Mouse (Mus musculus): ENCODE results near the gene Rpp25l. TPM values are rescaled to one million over a fixed set of nuclear protein-coding genes. Genes with fewer than 3 reads are reported as not detected.

The Rpp25l gene
- polyA plus RNA-seq, 1 experiment from 2014 or later = 47.4 TPM

DNA sequence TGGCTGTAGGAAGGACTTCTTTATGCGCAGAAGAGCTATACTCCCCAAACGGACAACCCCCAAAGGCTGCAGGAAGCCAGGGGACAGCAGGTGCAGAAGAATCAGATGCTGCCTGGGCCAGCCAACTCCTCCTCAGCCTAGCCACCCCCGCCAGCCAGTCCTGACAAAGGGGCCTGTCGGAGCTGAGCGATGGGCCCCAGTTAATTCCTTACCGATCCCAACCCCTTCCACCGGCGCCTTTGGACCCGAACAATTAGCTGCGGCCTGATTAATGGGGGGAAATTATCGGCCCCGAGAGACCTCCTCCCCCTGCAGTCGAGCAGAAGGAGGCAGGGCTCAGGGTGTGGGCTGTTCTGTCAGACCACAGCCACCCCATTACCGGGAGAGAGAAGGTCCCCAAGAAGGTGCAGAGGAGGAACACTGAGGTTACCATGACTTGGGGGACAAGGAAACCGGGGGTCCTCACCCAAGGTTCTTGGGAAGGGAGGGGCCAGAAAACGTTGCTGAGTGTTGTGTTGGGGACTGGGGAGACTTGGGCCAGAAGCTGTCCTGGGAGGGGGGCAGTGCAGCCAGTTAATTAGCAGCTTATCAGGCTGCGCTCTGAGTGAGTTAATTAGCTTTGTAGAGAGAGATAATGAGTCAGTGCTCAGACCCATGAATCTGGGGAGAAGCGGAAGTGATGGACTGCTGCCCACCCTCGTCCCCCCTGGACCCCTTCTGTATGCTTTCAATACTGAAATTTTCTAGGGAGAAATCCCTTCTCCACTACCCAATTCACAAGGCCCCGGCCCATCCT lies 13.7 kb upstream of the Rpp25l start:
- Histone ChIP-seq H3K9ac (ENCODE audit: low read depth, low read length) (no peak overlapping the region), H3K4me3 (ENCODE audit: low read depth, low read length) (no peak overlapping the region), H3K4me1 (replicated peaks; ENCODE audit: control insufficient read depth, insufficient read depth, low read length) (no peaks in the 10 kb centered on the region), H3K27me3 (replicated peaks; ENCODE audit: control insufficient read depth, insufficient read depth, low read length) (peaks cover 73% of the 10 kb centered on the region), H3K27ac (ENCODE audit: low read depth, low read length) (no peak overlapping the region), H3K9me3 (ENCODE audit: control insufficient read depth) (no peaks in the 10 kb centered on the region), H3K36me3 (ENCODE audit: control insufficient read depth, insufficient read depth) (no peaks in the 10 kb centered on the region), H3K4me2 (replicated peaks; ENCODE audit: low read depth) (no peak overlapping the region)
- ATAC-seq = no peak
- TF ChIP-seq CTCF (IDR thresholded peaks at IDR 0.05; ENCODE audit: low read depth) = no peak
- 19% methylated on average over 20 of the region's 20 CpGs for WGBS

DNA sequence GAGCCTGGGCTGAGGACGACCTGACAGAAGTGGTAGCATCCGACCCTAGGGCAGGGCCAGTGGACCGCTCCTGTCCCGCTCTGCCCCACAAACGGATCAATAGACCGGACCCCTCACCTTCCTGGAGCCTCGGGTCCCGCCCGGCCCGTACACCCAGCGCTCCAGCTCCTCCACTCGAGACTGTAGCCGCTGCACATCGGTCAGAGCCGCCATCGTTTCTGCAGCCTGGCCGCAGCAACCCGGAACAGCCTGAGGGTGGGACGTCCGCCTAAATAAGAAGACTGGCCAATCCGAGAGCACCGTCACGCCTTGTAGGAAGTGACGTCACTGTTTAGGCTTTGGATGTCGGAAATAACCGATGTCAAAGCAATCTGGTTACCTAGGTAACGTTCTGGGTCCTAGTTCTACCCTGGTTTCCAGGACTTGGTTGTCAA lies 9.6 kb upstream of the Rpp25l start, which contains the start of gene Dctn3:
Gene Dctn3, minus strand, starts transcription at position 253 of the 434 bp plus-strand sequence.
- ATAC-seq = peak; percentile 92
- peak within 1 kb of the TSS; percentile 85 for H3K4me2 ChIP-seq (replicated peaks; ENCODE audit: low read depth)
- peak within 1 kb of the TSS; percentile 95 for H3K4me3 ChIP-seq (ENCODE audit: low read depth, low read length)
- no peak for TF ChIP-seq CTCF (IDR thresholded peaks at IDR 0.05; ENCODE audit: low read depth)
- H3K27me3 ChIP-seq (replicated peaks; ENCODE audit: control insufficient read depth, insufficient read depth, low read length) = peaks cover 36% of the 10 kb centered on the region
- H3K9me3 ChIP-seq (ENCODE audit: control insufficient read depth) = no peaks in the 10 kb centered on the region
- H3K27ac ChIP-seq (ENCODE audit: low read depth, low read length) = no peak within 1 kb of the TSS
- H3K36me3 ChIP-seq (ENCODE audit: control insufficient read depth, insufficient read depth) = peaks cover 28% of the 10 kb centered on the region
- H3K9ac ChIP-seq (ENCODE audit: low read depth, low read length) = peak within 1 kb of the TSS; percentile 77
- WGBS = under 1% methylated on average over 27 of the region's 27 CpGs
- no peaks in the 10 kb centered on the region for H3K4me1 ChIP-seq (replicated peaks; ENCODE audit: control insufficient read depth, insufficient read depth, low read length)

DNA sequence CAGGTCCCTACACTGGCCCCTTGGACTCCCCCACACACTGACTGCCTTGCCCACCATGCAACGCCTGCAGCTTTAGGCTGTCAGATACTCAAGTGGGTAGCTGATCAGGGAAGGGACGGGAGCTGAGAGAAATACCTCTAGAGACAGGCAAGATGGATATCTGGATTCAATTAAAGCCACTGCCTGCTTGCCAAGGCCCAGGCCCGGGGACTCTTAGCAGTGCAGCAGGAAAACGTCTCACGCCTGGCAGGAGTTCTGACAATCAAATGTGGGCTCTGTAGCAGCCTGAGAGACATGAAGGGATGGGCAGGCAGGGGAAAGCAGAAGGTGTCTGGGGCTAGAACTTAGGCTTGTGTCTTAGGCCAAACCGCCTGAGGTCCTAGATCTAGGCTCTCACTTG lies 3.5 kb upstream of the Rpp25l start:
- no peak for ATAC-seq
- Histone ChIP-seq H3K36me3 (ENCODE audit: control insufficient read depth, insufficient read depth) (peaks cover 46% of the 10 kb centered on the region), H3K27me3 (replicated peaks; ENCODE audit: control insufficient read depth, insufficient read depth, low read length) (no peaks in the 10 kb centered on the region)

DNA sequence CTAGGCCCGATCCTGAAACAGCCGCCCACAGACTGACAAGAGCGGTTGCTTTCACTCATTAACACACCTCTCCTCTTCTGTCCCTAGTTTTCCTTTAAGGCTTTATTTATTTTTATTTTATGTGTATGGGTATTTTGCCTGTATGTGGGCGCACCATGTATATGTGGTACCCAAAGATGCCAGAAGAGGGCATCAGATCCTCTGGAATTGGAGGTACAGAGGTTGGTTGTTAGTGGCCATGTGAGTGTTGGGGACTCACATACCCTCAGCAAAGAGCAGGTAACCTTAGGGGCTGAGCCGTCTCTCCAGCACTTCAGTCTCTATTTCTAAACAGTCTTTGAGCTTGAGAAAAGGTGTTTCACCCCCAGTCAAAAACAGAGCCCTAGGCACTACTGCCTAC lies 2.3 kb upstream of the Rpp25l start:
- ATAC-seq = no peak
- Histone ChIP-seq H3K4me2 (replicated peaks; ENCODE audit: low read depth) (no peak overlapping the region), H3K9ac (ENCODE audit: low read depth, low read length) (no peak overlapping the region), H3K4me1 (replicated peaks; ENCODE audit: control insufficient read depth, insufficient read depth, low read length) (peaks cover 4% of the 10 kb centered on the region; the same call in 1 of the 2 replicates), H3K9me3 (ENCODE audit: control insufficient read depth) (no peaks in the 10 kb centered on the region), H3K27me3 (replicated peaks; ENCODE audit: control insufficient read depth, insufficient read depth, low read length) (no peaks in the 10 kb centered on the region), H3K36me3 (ENCODE audit: control insufficient read depth, insufficient read depth) (peaks cover 43% of the 10 kb centered on the region), H3K27ac (ENCODE audit: low read depth, low read length) (no peak overlapping the region), H3K4me3 (ENCODE audit: low read depth, low read length) (no peak overlapping the region)
- 88% methylated on average over 5 of the region's 5 CpGs for WGBS
- TF ChIP-seq CTCF (IDR thresholded peaks at IDR 0.05; ENCODE audit: low read depth) = peak; percentile 72

More for the DNA sequence above, 3.5 kb upstream of the Rpp25l start:
- Histone ChIP-seq H3K9ac (ENCODE audit: low read depth, low read length) (no peak overlapping the region), H3K4me2 (replicated peaks; ENCODE audit: low read depth) (no peak overlapping the region), H3K9me3 (ENCODE audit: control insufficient read depth) (no peaks in the 10 kb centered on the region), H3K27ac (ENCODE audit: low read depth, low read length) (no peak overlapping the region), H3K4me1 (replicated peaks; ENCODE audit: control insufficient read depth, insufficient read depth, low read length) (peaks cover 4% of the 10 kb centered on the region; the same call in 1 of the 2 replicates), H3K4me3 (ENCODE audit: low read depth, low read length) (no peak overlapping the region)
- no peak for TF ChIP-seq CTCF (IDR thresholded peaks at IDR 0.05; ENCODE audit: low read depth)
- WGBS = 82% methylated on average over 6 of the region's 6 CpGs

DNA sequence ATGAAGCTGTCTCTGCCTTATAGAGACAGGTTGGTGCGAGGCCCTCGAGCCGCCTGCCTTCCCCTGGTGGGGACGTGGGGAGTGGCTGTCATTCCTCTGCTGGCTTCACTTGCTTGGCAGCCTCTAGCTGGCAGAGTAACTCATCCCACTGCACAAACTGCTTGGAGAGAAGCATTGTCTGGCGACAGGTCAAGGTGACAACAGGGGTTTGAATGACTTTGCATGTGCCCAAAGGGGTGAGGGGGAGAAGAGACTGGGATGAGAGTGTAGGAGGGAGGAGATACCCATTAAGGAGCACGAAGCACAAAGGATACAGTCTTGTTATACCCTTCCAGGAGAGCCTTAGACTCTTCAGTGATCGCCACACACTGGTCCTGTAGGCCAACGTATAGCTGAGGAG lies 1.7 kb upstream of the Rpp25l start:
- Histone ChIP-seq H3K27ac (ENCODE audit: low read depth, low read length) (no peak overlapping the region), H3K9me3 (ENCODE audit: control insufficient read depth) (no peaks in the 10 kb centered on the region), H3K4me1 (replicated peaks; ENCODE audit: control insufficient read depth, insufficient read depth, low read length) (peaks cover 4% of the 10 kb centered on the region; the same call in 1 of the 2 replicates), H3K36me3 (ENCODE audit: control insufficient read depth, insufficient read depth) (peaks cover 40% of the 10 kb centered on the region), H3K4me3 (ENCODE audit: low read depth, low read length) (no peak overlapping the region), H3K9ac (ENCODE audit: low read depth, low read length) (no peak overlapping the region), H3K27me3 (replicated peaks; ENCODE audit: control insufficient read depth, insufficient read depth, low read length) (no peaks in the 10 kb centered on the region), H3K4me2 (replicated peaks; ENCODE audit: low read depth) (no peak overlapping the region)
- WGBS = 80% methylated on average over 8 of the region's 8 CpGs
- no peak for ATAC-seq
- TF ChIP-seq CTCF (IDR thresholded peaks at IDR 0.05; ENCODE audit: low read depth) = no peak

DNA sequence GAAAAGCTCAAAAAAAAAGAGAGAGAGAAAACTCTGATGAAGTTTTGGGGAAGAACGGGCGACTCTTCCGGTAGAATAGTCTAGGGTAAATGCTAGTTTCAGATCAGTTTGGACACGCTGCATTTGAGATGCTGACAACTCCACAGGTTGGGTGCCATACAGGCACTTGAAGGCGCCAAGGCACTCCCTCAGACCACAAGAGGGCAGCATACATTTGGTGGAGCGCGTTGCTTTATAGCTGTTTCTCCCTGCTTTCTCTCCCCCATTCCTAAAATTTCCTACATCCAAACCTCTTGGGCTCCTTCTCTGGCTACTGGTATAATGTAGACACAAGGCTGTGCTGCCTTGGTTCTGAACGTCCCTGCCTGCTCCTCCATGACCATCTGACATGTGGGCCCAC lies 942 bp upstream of the Rpp25l start:
- no peak for ATAC-seq
- Histone ChIP-seq H3K4me2 (replicated peaks; ENCODE audit: low read depth) (peak overlapping the region; percentile 67), H3K4me3 (ENCODE audit: low read depth, low read length) (peak overlapping the region; percentile 85), H3K27ac (ENCODE audit: low read depth, low read length) (no peak overlapping the region), H3K36me3 (ENCODE audit: control insufficient read depth, insufficient read depth) (peaks cover 32% of the 10 kb centered on the region), H3K27me3 (replicated peaks; ENCODE audit: control insufficient read depth, insufficient read depth, low read length) (no peaks in the 10 kb centered on the region), H3K9me3 (ENCODE audit: control insufficient read depth) (no peaks in the 10 kb centered on the region), H3K9ac (ENCODE audit: low read depth, low read length) (no peak overlapping the region), H3K4me1 (replicated peaks; ENCODE audit: control insufficient read depth, insufficient read depth, low read length) (peaks cover 4% of the 10 kb centered on the region; the same call in 1 of the 2 replicates)
- TF ChIP-seq CTCF (IDR thresholded peaks at IDR 0.05; ENCODE audit: low read depth) = peak; percentile 86
- WGBS = 21% methylated on average over 8 of the region's 8 CpGs
